Mouse (Mus musculus) hindbrain, embryonic 13.5 days (tissue): ENCODE results near the gene Nbl1. TPM values are rescaled to one million over a fixed set of nuclear protein-coding genes. Genes with fewer than 3 reads are reported as not detected.

Experiments used
- ATAC-seq: fragments of 200-750 bp; cut with Nextera tagmentation; 2 replicates; pipeline ENCODE4 v1.8.0; 2017; ENCODE audit warnings: moderate TSS enrichment; ENCODE audit not compliant: low FRiP score
- H3K27ac ChIP-seq: fragments of 300-500 bp; sonication (generic); 2 replicates; pipeline ENCODE4 v1.5.1; 2015; ENCODE audit warnings: inconsistent platforms, mild to moderate bottlenecking, moderate library complexity
- H3K27me3 ChIP-seq: fragments of 300-500 bp; sonication (generic); 2 replicates; pipeline ENCODE4 v1.6.1; 2015; ENCODE audit warnings: mild to moderate bottlenecking, inconsistent platforms
- H3K36me3 ChIP-seq: fragments of 300-500 bp; sonication (generic); 2 replicates; pipeline ENCODE4 v1.6.1; 2015; ENCODE audit warnings: mild to moderate bottlenecking, inconsistent platforms
- H3K4me1 ChIP-seq: fragments of 300-500 bp; sonication (generic); replicated peaks from 2 replicates; pipeline ENCODE4 v1.6.1; 2015; ENCODE audit warnings: inconsistent platforms
- H3K4me2 ChIP-seq: fragments of 300-500 bp; sonication (generic); 2 replicates; pipeline ENCODE4 v1.6.1; 2015; ENCODE audit warnings: inconsistent platforms, mild to moderate bottlenecking, moderate library complexity
- H3K4me3 ChIP-seq: fragments of 300-500 bp; sonication (generic); 2 replicates; pipeline ENCODE4 v1.5.1; 2015; ENCODE audit warnings: mild to moderate bottlenecking, inconsistent platforms
- H3K9ac ChIP-seq: fragments of 300-500 bp; sonication (generic); 2 replicates; pipeline ENCODE4 v1.6.1; 2015; ENCODE audit warnings: mild to moderate bottlenecking, inconsistent platforms
- H3K9me3 ChIP-seq: fragments of 300-500 bp; sonication (generic); 2 replicates; pipeline ENCODE4 v1.6.1; 2016; ENCODE audit warnings: inconsistent platforms
- WGBS: fragments of 180-500 bp; shearing (Covaris S2); methylation state at CpG from one replicate; pipeline ENCODE4 v1.1.7; 2015; 5-methylcytosine and 5-hydroxymethylcytosine counted together
- polyA plus RNA-seq: library from polyadenylated mRNA; unstranded; fragments of >200 nt; fragmentation: Nextera tagmentation; extraction: Ambion mirVana; gene quantifications from 2 replicates; pipeline ENCODE4 v1.2.1, GENCODE M21; 2015

The Nbl1 gene
- polyA plus RNA-seq, 1 experiment from 2014 or later = 45.3 TPM

DNA sequence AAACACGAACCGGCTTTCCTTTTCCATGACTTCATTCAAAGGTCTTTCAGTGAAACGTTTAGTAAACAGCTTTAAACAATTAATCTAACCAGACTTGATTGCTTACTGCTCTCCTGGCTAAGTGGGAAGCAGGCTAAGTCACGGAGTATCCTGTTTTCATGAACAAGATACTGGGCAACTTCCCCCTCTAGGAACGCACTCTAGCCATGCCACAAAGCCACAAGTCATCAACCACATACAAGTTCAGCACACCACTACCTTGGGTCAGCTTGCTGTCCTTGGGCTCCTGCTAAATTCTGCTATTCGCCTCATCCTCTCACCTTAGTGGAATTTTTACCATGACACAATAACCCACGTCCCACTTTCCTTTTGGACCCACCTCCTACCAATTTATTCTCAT is 28.2 kb upstream of the Nbl1 start:
- Histone ChIP-seq H3K4me3 (no peak overlapping the region), H3K4me2 (no peak overlapping the region), H3K36me3 (no peaks in the 10 kb centered on the region), H3K27ac (no peak overlapping the region), H3K27me3 (no peaks in the 10 kb centered on the region), H3K9me3 (no peaks in the 10 kb centered on the region), H3K9ac (no peak overlapping the region), H3K4me1 (no peaks in the 10 kb centered on the region; the same call in 1 of the 2 replicates)
- ATAC-seq = no peak
- 82% methylated on average over 7 of the region's 7 CpGs for WGBS

DNA sequence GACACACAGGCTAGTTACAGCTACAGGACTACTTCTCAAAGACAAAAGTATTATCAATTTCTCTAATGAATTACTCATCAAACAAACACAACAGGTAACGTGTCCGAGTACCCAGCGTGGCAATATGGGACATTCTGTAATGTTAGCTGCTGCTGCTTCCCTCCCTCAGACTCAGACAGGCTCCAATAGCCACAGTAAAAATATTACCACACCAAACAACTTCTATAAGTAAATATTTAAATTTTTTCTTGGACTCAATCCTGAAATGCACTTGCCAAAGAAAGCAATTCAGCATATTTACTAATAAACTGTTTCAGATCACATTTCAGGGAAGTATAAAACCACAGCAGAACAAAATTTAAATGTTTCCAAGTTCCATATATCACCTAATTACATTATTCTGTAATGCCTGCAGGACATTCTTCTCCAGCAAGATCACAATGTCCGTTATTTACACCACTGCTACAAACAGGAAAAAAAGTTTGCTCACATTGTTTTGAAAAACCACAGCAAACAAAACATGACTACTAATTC is 27.6 kb upstream of the Nbl1 start:
- no peaks in the 10 kb centered on the region for H3K36me3 ChIP-seq
- no peak overlapping the region for H3K4me2 ChIP-seq
- no peak overlapping the region for H3K9ac ChIP-seq
- H3K9me3 ChIP-seq = no peaks in the 10 kb centered on the region
- no peak overlapping the region for H3K27ac ChIP-seq
- no peak for ATAC-seq
- WGBS = 92% methylated on average over 4 of the region's 4 CpGs
- H3K4me1 ChIP-seq = no peaks in the 10 kb centered on the region; the same call in 1 of the 2 replicates
- no peaks in the 10 kb centered on the region for H3K27me3 ChIP-seq
- H3K4me3 ChIP-seq = no peak overlapping the region

DNA sequence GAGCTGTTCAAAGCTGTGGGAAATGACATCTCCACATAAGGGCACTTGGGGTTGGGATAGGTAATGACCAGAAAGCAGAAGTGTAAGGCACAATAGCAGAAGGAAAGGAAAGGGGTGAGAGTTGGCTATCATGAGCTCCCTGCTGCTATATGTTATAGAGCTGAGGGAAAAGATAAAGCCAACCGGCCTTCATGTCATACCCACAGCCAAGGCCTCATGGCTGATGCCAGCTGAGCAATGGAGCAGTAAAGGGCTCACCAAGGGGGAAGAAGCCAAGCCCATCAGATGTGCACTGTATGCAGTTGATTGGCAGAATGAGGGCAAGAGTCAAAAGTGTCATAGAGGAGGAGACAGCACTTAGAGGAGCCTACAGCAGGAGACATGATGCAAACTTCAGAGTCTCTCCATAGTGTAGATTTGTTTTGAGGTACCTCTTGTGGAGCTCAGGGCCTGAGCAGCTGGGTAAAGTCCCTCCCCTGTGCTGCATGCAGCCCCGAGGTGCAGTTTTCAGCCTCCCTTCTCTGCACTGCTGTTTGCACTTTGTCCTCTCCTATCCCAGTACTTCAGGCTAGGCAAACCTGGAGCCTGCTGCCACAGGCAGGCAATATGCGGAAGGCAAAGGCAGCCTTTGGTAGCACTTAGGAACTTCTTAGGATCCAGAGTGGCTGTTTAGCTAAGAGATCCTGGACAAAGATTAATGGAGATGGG is 23.7 kb upstream of the Nbl1 start:
- Histone ChIP-seq H3K27ac (no peak overlapping the region), H3K9ac (no peak overlapping the region), H3K4me2 (no peak overlapping the region), H3K27me3 (no peaks in the 10 kb centered on the region), H3K9me3 (no peaks in the 10 kb centered on the region), H3K4me1 (peaks cover 12% of the 10 kb centered on the region), H3K4me3 (no peak overlapping the region), H3K36me3 (no peaks in the 10 kb centered on the region)
- ATAC-seq = no peak
- 91% methylated on average over 3 of the region's 3 CpGs for WGBS

DNA sequence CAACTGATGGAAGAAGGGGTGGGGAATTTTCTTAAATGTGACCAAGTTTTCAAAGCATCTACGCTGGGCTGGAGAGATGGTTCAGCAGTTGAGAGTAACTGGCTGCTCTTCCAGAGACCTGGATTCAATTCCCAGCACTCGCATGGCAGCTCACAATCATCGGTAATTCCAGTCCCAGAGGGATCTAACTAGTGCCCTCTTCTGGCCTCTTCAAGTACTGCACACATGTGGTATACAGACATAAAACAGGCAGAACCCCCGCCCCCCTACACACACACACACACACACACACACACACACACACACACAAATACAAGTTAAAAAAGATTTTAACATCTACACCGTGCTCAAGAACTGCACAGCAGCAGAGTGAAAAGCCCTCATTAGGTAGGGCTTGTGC is 22.9 kb upstream of the Nbl1 start:
- ATAC-seq = no peak
- H3K4me1 ChIP-seq = peaks cover 19% of the 10 kb centered on the region
- no peak overlapping the region for H3K27ac ChIP-seq
- H3K9ac ChIP-seq = no peak overlapping the region
- no peaks in the 10 kb centered on the region for H3K27me3 ChIP-seq
- no peaks in the 10 kb centered on the region for H3K9me3 ChIP-seq
- H3K4me2 ChIP-seq = no peak overlapping the region
- no peaks in the 10 kb centered on the region for H3K36me3 ChIP-seq
- WGBS = 88% methylated on average over 5 of the region's 5 CpGs
- H3K4me3 ChIP-seq = no peak overlapping the region

DNA sequence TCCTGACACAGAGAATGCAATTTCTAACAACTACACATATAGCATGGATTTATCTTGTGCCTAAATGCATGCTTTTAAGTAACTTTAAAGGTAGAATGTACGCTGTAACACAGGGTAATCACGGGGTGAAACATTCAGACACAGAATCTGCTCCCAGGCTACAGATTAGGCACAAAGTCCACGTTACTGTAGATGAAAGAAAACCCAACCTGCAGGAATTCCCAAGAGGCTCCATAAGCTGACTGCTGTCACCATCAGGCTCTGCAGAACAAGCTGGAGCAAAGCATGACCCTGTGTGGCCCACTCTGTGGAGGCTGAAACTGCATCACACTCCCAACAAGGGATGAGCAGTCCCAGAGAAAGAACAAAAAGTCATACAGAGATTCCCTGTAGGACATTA is 19.7 kb upstream of the Nbl1 start:
- Histone ChIP-seq H3K4me2 (no peak overlapping the region), H3K9me3 (no peaks in the 10 kb centered on the region), H3K4me3 (no peak overlapping the region), H3K27ac (no peak overlapping the region), H3K4me1 (peaks cover 25% of the 10 kb centered on the region), H3K27me3 (no peaks in the 10 kb centered on the region), H3K9ac (no peak overlapping the region), H3K36me3 (no peaks in the 10 kb centered on the region)
- no peak for ATAC-seq
- WGBS = 80% methylated on average over 3 of the region's 3 CpGs

DNA sequence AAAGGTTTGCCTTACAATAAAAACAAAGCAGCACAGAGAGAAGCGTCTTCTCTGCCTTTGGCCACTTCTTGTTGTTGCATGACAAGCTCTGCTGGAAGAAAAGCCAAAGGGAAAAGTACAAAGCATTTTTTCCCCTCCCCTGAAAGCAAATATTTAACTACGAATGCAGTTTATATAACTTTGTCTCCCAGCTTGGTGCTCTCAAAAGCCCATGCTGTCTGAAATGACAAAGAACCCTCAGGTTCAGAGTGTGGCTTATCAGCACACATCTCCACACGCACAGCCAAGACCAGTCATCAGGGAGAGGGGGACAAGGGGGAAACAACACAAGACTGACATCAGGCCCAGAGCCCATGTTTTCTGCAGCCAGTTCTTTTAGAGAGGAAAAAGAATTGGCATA is 18.6 kb upstream of the Nbl1 start:
- no peaks in the 10 kb centered on the region for H3K9me3 ChIP-seq
- ATAC-seq = no peak
- peaks cover 25% of the 10 kb centered on the region for H3K4me1 ChIP-seq
- 52% methylated on average over 3 of the region's 3 CpGs for WGBS
- H3K27me3 ChIP-seq = no peaks in the 10 kb centered on the region
- no peak overlapping the region for H3K9ac ChIP-seq
- no peak overlapping the region for H3K4me3 ChIP-seq
- H3K4me2 ChIP-seq = no peak overlapping the region
- no peaks in the 10 kb centered on the region for H3K36me3 ChIP-seq
- peak overlapping the region; percentile 23; the same call in 1 of the 2 replicates for H3K27ac ChIP-seq

DNA sequence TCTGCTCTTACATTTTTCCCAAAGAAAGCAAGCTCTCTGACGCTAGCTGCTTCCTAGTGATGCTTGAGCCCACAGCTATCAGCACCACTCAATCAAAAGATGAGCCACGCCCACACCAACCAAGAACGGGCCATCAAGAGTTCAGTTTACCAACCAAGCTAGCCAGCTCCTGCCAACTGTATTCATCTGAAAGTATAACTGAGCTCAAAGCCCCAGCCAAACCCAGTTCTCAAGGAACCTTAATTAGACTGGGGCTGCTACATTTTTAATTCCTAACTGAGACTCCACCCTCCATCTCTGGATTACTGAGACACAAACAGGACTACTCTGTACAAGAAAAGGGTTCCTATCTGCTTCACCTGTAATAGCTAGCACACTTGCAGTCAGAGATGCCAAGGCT is 18.1 kb upstream of the Nbl1 start:
- Histone ChIP-seq H3K4me1 (peaks cover 28% of the 10 kb centered on the region), H3K27me3 (no peaks in the 10 kb centered on the region), H3K9me3 (no peaks in the 10 kb centered on the region), H3K9ac (no peak overlapping the region), H3K27ac (peak overlapping the region; percentile 23; the same call in 1 of the 2 replicates), H3K4me2 (no peak overlapping the region), H3K4me3 (no peak overlapping the region), H3K36me3 (no peaks in the 10 kb centered on the region)
- WGBS = 79% methylated on average over 3 of the region's 3 CpGs
- no peak for ATAC-seq

DNA sequence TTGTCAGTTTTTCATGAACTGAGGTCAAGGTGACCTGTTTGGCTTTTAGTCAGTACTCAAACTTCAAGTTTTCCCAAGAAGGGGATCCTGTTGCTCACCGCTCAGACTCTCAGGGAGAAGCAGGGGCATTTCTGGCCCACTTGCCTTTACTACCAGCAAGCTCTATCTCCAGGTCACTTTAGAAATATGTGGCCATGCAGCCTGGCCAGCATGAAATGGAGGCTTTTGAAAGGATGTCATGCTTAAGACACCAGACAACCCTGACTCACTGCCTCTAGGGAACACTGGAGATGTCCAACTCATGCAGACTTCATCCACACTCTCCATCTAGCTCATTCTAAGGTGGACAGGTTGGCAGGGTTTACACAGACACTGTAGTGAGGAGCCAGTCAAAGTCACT is 12.7 kb upstream of the Nbl1 start:
- Histone ChIP-seq H3K4me1 (peaks cover 23% of the 10 kb centered on the region), H3K4me3 (no peak overlapping the region), H3K27ac (no peak overlapping the region), H3K9me3 (no peaks in the 10 kb centered on the region), H3K9ac (no peak overlapping the region), H3K36me3 (peaks cover 37% of the 10 kb centered on the region), H3K4me2 (no peak overlapping the region), H3K27me3 (no peaks in the 10 kb centered on the region)
- no peak for ATAC-seq
- WGBS = 97% methylated on average over 1 of the region's 1 CpGs

DNA sequence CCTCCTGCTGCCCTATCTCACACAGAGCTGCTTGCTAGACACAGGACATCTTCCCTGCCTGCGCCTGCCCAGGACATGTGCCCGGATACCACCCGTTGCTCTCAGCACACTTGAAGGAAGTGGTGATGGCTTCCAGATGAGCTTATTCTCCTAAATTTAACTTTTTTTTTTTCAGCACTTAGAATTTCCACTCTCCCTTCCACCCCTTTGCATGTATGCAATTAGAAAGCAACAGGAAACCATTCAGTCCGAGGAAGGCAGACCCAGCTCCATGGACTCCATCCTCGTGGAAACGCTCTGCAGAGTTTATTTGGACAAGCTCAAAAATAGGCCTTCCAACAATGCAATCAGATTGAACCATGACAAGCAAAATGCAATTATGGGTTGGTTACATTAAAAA is 8.8 kb upstream of the Nbl1 start:
- no peak for ATAC-seq
- Histone ChIP-seq H3K27me3 (peaks cover 1% of the 10 kb centered on the region; the same call in 1 of the 2 replicates), H3K9me3 (no peaks in the 10 kb centered on the region), H3K27ac (no peak overlapping the region), H3K4me2 (no peak overlapping the region), H3K9ac (no peak overlapping the region), H3K36me3 (peaks cover 37% of the 10 kb centered on the region), H3K4me1 (peaks cover 21% of the 10 kb centered on the region), H3K4me3 (no peak overlapping the region)
- WGBS = 78% methylated on average over 6 of the region's 6 CpGs

DNA sequence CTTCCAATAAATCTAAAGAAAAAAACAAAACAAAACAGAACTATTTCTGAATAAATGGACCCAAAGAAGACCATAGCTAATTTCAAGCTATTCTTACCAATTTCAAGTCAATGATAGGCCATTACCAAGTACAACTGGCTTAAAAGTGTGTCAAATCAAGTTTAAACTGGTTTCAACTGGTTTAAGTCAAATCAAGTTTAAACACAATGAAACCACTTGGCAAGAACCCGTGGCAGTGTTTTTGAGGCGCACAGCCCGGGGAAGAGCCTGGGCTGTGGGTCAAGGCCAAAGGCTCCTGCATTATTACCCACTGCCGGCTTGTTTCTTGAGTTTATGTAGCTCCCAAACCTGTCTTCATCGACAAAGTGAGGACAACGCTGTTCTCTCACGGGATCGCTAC is 7.5 kb upstream of the Nbl1 start:
- no peak overlapping the region for H3K9ac ChIP-seq
- no peak for ATAC-seq
- peaks cover 9% of the 10 kb centered on the region; the same call in 1 of the 2 replicates for H3K27me3 ChIP-seq
- no peak overlapping the region for H3K27ac ChIP-seq
- H3K9me3 ChIP-seq = no peaks in the 10 kb centered on the region
- H3K36me3 ChIP-seq = peaks cover 37% of the 10 kb centered on the region
- H3K4me1 ChIP-seq = peaks cover 14% of the 10 kb centered on the region
- H3K4me3 ChIP-seq = no peak overlapping the region
- H3K4me2 ChIP-seq = no peak overlapping the region
- WGBS = 92% methylated on average over 8 of the region's 8 CpGs

DNA sequence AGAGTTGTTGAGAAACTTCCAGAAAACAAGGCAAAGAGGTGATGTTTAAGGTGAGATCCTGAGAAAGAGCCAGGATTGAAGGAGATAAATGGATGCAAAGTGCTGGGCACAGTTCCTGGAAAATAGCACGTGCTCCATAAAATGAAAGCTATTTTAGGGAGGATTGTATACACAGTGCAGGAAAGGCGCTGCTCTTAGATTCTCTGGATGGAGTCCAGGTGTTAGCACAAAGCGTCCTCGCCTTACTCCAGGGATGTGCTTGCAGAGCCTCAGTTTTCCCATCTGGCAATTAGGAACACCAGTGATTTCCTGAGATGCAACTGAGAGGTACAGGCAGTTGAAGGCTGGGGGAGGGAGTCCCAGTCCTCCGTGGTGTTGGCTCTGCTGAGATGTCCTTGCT is 3.4 kb upstream of the Nbl1 start:
- Histone ChIP-seq H3K4me2 (no peak overlapping the region), H3K9ac (no peak overlapping the region), H3K4me1 (peaks cover 24% of the 10 kb centered on the region), H3K36me3 (0 out of 2 replicates have a peak, but pooled peaks cover 3% of the 10 kb centered on the region), H3K27me3 (peaks cover 50% of the 10 kb centered on the region), H3K27ac (no peak overlapping the region), H3K4me3 (no peak overlapping the region), H3K9me3 (no peaks in the 10 kb centered on the region; the same call in 1 of the 2 replicates)
- WGBS = 80% methylated on average over 5 of the region's 5 CpGs
- no peak for ATAC-seq

DNA sequence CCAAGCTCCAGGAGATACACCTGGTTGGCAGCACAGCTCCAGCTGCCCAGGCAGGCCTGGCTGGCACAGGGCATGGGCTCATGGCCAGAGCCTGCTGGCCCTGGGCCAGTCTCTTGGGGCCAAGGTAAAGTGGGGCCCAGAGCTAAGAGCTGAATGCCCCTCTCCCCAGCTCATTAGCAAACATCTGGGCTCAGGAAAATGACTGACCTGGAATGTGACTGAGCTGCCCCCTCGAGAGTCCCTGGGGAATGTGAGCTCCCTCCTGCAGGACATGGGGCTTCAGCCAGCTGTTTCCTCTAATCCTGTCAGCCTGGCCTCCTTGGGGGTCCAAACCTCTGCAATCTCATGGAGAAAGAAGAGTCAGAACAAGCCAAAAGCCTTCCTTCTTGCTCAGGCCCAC is 2.6 kb upstream of the Nbl1 start:
- Histone ChIP-seq H3K27me3 (peaks cover 58% of the 10 kb centered on the region), H3K4me3 (no peak overlapping the region), H3K4me2 (no peak overlapping the region), H3K9ac (no peak overlapping the region), H3K36me3 (no peaks in the 10 kb centered on the region), H3K4me1 (peaks cover 32% of the 10 kb centered on the region), H3K9me3 (no peaks in the 10 kb centered on the region; the same call in 1 of the 2 replicates), H3K27ac (no peak overlapping the region)
- no peak for ATAC-seq
- WGBS = 74% methylated on average over 1 of the region's 1 CpGs

DNA sequence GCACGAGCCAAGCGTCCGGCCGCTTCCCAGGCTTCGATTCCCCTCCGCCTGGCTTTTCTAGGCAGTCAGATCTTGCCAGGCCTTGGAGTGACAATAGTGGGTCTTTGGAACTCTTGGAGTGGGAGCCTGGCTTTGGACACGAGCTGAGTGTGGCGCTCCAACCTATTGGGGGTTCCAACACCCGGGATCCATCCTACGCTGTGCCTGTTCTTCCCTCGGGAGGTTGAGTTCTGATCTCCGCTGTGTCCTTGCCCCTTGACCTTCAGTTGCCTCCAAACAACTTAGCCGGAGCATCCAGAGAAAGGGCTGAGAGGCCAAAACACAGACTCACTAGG is 370 bp upstream of the Nbl1 start:
- H3K27me3 ChIP-seq = peaks cover 79% of the 10 kb centered on the region
- ATAC-seq = no peak
- H3K4me1 ChIP-seq = peaks cover 37% of the 10 kb centered on the region
- H3K4me2 ChIP-seq = peak overlapping the region; percentile 89
- WGBS = 28% methylated on average over 13 of the region's 13 CpGs
- no peak overlapping the region for H3K27ac ChIP-seq
- peak overlapping the region; percentile 60 for H3K4me3 ChIP-seq
- peak overlapping the region; percentile 81 for H3K9ac ChIP-seq
- H3K36me3 ChIP-seq = no peaks in the 10 kb centered on the region
- H3K9me3 ChIP-seq = no peaks in the 10 kb centered on the region; the same call in 1 of the 2 replicates
